Mouse (Mus musculus): ENCODE measurements around the gene Clec4f.
"Not testable (repeated sequence)": the region's sequence is repeated elsewhere in the genome, so short reads cannot be mapped to it uniquely, and the experiment has no call there.

The Clec4f gene

GRCm38 (mm10) chr6:83656087-83656486 lies at the start of gene Clec4f:
TSS of gene Clec4f (minus strand) at chr6:83656187.
- DNase-seq (ENCODE audit: low spot score in 2 of 2) = no peak

- DNase-seq (ENCODE audit: low spot score in 2 of 2) = no peak
These were observed 48.7 kb upstream of the Clec4f start for GRCm38 (mm10) chr6:83704701-83705100.

DNA sequence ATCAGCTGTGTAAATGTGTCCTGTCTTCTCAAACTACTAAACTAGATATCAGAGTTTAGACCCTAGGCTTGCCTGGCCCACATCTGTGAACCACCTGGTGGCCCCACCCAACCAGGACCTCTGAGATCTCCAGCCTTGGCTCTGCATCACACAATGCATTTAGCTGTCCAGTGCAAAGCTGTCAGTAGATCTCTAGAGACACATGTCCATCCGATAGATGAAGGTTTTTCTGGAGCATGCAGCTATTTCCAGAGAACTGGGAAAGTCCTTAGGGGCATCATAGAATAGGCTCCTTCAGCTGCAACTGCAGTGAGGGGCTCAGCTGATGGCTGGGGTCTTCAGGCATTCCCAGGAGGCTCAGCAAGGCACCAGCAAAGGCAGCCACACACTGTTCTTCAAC lies 48.3 kb upstream of the Clec4f start:
- no peak for DNase-seq (ENCODE audit: low spot score in 2 of 2)

- no peak for DNase-seq (ENCODE audit: low spot score in 2 of 2)
These were observed 47.7 kb upstream of the Clec4f start for GRCm38 (mm10) chr6:83703722-83704078.

DNA sequence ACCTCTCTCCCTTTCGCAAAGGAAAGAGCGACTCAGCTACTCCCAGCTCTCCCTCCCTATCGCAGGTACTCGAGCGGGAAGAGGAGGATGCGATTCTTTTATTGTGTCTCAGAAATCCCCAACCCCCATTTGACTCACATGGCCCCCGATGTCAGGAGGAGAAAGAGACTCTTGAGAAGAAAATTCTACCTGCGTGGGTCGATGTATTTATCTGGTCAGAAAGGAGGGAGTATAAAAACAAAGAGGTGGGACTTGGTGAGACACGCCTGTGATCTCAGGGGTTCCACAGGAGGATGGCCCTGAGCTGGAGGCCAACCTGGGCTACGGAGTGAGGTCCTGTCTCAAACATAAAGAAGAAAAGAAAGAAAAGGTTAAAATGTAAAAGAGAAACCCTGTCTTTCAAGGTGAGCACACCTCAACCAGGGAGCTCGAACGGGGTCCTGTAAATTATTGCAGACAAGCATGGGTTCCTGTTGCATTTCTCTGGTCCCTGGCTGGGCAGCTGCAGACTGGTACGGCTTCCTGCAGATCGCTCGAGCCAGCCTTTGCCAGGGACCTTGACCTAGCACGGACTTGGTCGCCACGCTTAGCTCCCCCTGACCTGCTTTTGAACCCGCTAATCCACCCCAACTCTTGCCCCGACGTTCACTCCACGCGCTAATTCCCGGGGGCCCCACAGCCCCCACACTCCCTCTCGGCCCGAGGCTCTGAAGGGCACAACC lies 47.2 kb upstream of the Clec4f start:
- DNase-seq (ENCODE audit: low spot score in 2 of 2) = no peak

DNA sequence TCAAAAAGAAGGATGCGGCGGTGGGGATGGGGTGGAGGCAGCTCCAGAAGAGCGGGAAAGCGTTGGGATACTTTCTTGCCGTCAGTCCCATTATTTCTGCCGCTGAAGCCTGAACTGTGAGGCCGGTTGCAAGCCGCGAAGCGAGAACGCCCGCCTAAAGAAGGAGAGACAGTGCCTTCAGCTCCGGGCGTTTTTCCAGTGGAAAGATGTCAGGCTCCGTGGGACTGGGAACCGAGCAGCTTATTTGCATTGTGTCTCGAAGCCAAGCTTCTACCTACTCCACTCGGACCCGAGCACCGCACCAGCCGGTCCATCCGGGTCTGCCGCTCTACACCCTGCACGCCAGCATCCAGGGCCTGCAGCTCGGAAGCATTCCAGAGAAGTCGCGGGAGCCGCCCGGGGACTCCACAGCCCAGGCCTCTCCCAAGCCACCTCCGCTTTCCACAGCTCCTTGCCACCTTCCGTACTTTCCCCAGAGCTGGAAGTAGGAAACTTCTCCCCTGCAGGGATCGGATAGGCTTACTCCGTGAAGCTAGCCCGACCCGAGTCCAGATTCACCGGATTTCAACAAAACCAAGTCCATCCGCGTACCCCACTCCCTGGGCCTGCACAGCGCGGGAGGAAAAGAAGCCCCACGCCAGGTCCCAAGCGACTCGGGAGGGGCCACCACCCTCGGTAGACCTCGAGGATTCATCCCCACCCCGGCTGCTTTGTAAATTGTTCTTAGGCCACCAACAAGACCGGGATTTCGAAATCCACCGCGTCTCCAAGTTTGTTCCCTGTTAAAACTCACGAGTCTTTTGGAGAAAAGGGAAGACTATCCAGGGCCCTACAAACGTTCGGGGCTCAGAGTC lies 46.4 kb upstream of the Clec4f start:
- no peak for DNase-seq (ENCODE audit: low spot score in 2 of 2)

- no peak for DNase-seq (ENCODE audit: low spot score in 2 of 2)
These were observed 45.0 kb upstream of the Clec4f start for GRCm38 (mm10) chr6:83701001-83701400.

DNA sequence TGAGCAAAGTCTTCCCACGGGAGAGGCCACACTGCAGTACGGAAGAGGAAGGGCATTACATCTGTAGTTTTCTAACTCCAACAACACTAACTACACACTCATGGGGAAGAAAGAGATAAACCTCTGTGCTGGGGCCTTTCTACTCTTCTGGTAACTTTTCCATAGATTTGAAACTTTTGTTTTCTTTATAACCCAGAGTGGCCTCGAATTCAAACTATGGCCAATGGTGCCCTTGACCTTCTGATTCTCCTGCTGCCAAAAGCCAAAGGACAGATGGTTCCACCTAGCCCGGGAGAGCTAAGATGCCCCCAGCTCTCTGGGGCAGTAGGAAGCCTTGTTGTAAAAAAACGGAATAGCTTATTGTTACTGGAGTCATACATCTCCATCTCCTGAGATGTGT lies 44.0 kb upstream of the Clec4f start:
- DNase-seq (ENCODE audit: low spot score in 2 of 2) = no peak

DNA sequence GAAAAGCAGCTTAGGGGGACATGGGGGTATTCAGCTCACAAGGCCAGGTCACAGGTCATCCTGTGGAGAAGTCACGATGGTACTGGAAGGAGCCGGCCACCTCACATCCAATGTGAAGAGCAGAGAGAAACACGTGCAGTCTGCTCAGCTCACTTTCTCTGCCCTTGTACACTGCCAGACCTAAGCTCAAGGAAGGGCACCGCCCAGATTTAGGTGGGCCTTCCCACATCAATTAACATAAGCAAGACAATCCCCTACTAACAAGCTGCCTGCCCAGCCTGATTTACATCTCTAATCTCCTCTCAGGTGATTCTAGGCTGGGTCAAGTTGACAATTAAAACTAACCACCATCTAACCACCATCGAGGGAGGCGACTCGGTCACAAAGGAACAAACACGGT lies 41.9 kb upstream of the Clec4f start:
- DNase-seq (ENCODE audit: low spot score in 2 of 2) = no peak

- no peak for DNase-seq (ENCODE audit: low spot score in 2 of 2)
These were observed 40.7 kb upstream of the Clec4f start for GRCm38 (mm10) chr6:83696684-83697083.

GRCm38 (mm10) chr6:83695731-83696130 lies 39.7 kb upstream of the Clec4f start:
- no peak for DNase-seq (ENCODE audit: low spot score in 2 of 2)

DNA sequence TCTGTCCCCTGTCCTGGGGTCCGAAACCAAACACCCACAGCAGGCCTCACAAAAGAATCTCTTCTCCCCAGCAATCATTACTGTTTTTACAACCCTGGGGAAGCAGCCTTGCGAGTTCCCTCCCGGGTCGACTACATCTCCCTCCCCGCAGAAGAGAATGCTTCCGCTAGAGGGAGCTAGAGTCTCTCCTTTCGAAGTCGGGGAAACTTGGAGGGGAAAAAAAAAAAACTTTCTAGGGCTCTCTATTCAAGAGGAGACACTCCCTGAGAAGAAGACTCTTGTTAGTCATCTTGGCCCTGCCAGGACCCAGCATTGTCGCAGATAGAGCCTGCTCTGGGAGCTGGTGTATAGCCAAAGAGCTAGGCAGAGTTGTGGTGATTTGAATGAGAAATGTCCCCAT lies 37.8 kb upstream of the Clec4f start:
- peak in 1 of 2 experiments; percentile 51 for DNase-seq (ENCODE audit: low spot score in 2 of 2)

GRCm38 (mm10) chr6:83692962-83693361 lies 37.0 kb upstream of the Clec4f start:
- no peak for DNase-seq (ENCODE audit: low spot score in 2 of 2)

DNA sequence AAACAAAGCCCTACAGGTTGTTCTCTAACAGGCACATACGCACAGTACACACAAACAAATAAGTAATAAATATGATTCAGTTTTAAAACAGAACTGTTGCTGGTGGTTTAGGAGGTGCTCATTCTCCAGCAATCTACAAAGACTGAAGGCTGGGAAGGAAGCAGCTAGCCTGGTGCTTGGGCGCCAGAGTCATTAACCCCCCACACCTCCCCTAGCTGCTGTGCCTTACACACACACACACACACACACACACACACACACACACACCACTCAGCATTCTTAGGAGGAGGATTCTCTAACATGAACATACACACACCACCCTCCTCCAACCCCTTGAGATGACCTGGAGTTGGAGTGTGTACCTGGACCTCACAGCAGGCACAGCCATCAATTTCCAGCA lies 34.9 kb upstream of the Clec4f start:
- DNase-seq (ENCODE audit: low spot score in 2 of 2) = no peak

GRCm38 (mm10) chr6:83690277-83690676 lies 34.3 kb upstream of the Clec4f start:
- DNase-seq (ENCODE audit: low spot score in 2 of 2) = peak in 1 of 2 experiments; percentile 63

GRCm38 (mm10) chr6:83689374-83689773 lies 33.4 kb upstream of the Clec4f start:
- no peak for DNase-seq (ENCODE audit: low spot score in 2 of 2)

DNA sequence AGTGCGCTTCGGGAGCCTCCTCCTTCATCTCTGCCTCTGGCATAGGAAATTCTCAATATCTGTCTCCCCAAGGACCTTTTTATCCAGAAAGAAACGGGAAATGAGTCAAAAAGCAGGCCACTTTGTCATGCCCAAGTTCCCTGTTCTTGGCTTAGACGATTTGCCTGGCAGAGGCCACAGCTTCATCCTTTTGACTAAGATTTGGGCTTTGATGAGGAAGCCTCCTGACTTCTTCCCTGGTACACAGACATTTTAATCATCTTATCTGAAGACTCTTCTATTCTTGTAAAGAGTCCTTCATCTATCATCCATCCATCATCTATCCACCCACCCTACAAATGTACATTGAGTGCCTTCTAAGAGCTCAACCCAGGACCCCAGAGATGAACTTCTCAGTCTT lies 21.8 kb upstream of the Clec4f start, which contains the start of gene Cd207:
TSS of gene Cd207 (minus strand) at position 101 of the 400 bp plus-strand sequence.
- DNase-seq (ENCODE audit: low spot score in 2 of 2) = no peak

DNA sequence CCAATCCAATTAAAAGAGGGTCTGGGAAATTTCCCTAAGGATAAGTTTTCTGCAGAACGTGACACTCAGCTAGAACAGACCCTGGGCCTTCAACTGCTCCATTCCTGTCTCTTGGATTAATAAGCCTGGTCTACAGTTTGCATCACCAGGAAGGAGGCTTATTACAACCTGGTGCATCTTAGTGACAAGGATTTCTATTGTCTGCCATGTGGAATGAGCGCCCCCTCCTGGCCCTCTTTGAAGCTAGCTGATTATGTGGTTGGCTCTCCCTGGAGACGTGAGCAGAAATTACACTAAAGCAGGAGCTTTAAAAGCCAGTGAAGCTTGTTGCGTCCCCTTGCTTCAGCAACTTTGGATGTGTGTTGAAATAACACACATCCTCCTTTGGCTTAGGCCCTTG lies 17.4 kb upstream of the Clec4f start:
- DNase-seq (ENCODE audit: low spot score in 2 of 2) = peak; percentile 27 to 82

GRCm38 (mm10) chr6:83665009-83665408 lies 9.0 kb upstream of the Clec4f start:
- DNase-seq (ENCODE audit: low spot score in 2 of 2) = no peak

GRCm38 (mm10) chr6:83660821-83661220 lies 4.8 kb upstream of the Clec4f start:
- DNase-seq (ENCODE audit: low spot score in 2 of 2) = no peak

DNA sequence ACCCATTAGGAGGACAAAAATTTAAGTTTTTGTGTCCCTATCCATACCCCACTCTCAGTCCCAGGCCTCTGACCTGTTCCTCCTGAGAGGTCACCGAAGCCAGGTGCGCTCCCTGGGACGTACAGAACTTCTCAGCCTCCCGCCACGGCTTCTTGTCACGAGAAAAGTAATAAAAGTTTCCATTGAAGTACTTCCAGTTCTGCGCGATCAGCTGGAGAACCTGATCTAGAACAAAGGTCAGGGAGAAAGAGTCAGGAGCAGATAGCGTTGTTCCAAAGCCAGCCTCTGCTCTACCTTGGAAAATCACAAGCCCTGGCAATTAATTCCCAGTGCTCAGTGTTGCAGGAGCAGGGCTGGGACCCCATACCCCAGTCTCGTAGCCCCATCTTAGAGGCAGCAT lies 9.3 kb downstream of the Clec4f start:
- DNase-seq (ENCODE audit: low spot score in 2 of 2) = no peak

DNA sequence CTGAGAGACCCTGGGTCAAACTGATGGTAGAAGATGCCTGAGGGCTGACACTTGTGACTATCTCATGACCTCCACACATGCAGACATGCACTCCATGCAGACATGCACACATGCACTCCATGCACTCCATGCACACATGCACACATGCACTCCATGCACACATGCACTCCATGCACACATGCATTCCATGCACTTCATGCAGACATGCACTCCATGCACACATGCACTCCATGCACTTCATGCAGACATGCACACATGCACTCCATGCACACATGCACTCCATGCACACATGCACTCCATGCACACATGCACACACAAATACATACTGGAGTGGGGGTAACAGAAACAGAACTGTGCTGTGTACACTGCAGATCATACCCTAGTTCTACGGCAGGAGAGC lies 20.7 kb downstream of the Clec4f start:
- DNase-seq (ENCODE audit: low spot score in 2 of 2) = no peak

DNA sequence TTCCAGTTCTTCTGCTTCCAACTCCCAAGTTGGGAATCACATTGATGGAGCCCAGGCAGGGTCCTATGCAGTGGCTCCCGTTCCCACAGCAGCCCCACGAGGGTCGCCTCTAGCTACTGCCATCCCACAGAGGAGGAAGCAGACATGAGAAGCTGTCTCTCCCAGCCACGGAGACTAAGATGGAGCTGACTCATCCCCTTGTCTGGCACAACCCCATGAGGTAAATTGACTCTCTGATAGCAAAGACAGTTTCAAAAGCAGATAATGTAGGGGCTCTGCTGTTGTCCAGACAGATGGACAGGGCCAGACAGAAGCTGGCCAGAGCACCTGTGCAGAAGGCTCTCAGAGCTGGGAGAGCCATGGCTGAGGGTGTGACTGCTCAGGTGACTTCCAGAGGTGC lies 21.4 kb downstream of the Clec4f start:
- DNase-seq (ENCODE audit: low spot score in 2 of 2) = not testable (repeated sequence)

Data from spleen, postnatal 10 days (tissue).